Mouse (Mus musculus): ENCODE measurements at regions not wholly inside any gene's neighbourhood (a gene's known extent, or its start where the extent isn't known, plus 50 kb on each side); places are given as distances from the start of the nearest gene placed in this dataset.

- TF ChIP-seq CTCF (IDR thresholded peaks at IDR 0.05; ENCODE audit: low read depth) (no peak), EP300 (optimal IDR thresholded peaks at IDR 0.05) (no peak)
These were observed 439.5 kb downstream of the Rapgef2 start for GRCm38 (mm10) chr3:78846617-78847318.

All from stomach, postnatal 0 days (tissue).